Mouse (Mus musculus) heart, postnatal 25 days (tissue): ENCODE results near the gene Ugt1a9. TPM values are rescaled to one million over a fixed set of nuclear protein-coding genes. Genes with fewer than 3 reads are reported as not detected.
"Not testable (repeated sequence)": the region's sequence is repeated elsewhere in the genome, so short reads cannot be mapped to it uniquely, and the experiment has no call there.

Experiments
- DNase-seq: peaks from one replicate; pipeline ENCODE4 v3.0.0; 2022; ENCODE audit warnings: low spot score
- intact Hi-C: fragments of 180-260 bp; cut with DNase I; formaldehyde crosslinking; loops from one replicate; pipeline ENCODE4 v1.15.1; 2025
- total RNA-seq, 2 experiments: library from RNA; stranded (reverse); gene quantifications; 2 replicates each; pipeline ENCODE4 v1.2.3; 2021

The Ugt1a9 gene
- not detected for total RNA-seq

DNA sequence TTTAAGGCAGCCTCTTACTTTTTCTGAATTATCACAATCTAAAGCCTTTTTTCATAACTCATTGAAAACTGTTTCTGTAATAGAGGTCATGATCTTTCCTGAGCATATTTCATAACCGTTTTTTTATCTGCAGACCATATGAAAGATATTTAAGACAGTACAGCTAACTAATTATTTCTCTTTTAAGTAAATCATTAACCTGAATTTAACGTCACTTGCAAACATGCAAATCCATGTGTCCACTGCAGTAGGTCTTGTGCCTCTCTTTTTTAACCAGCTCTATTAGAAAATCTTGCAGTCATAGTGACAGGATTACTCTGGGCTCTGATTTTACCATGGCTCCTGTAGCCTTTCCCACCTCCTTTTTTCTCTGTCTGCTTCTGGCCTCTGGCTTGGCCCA lies at the start of gene Ugt1a9:
TSS of gene Ugt1a9 (plus strand) at position 306 of the 400 bp plus-strand sequence.
- no peak for DNase-seq
- intact Hi-C loops: no loop called here

DNA sequence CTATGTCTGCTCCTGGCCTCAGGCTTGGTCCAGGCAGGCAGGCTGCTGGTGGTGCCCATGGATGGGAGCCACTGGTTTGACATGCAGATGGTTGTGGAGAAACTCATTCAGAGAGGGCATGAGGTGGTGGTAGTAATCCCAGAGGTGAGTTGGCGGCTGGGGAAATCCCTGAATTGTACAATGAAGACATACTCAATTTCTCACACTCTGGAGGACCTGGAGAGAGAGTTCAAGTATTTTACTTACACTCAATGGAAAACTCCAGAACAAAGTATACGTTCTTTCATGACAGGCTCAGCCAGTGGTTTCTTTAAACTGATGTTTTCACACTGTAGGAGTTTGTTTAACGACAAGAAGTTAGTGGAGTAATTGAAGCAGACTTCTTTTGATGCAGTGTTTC lies 45.4 kb upstream of the Ugt1a9 start:
- intact Hi-C loops, DNase-seq: not testable (repeated sequence)

DNA sequence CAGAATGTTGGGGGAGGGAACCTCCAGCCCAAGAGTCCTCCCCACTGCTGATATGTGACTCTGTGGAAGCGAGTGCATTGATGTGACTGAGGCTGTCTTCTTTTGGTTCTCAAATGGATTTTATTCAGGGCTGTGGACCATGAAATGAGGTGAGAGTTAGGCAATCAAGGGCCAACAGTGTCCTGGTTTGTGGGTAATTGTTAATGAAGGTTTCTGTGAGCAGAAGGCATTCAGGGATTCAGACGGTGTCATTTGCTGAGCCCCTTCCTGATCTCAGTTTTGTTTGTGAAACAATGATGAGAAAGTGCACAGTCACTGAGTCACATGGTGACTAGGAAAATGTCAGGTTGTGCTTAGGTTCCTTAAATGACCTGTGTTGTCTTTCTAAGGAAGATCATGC lies 27.6 kb upstream of the Ugt1a9 start:
- DNase-seq, intact Hi-C loops: not testable (repeated sequence)

GRCm38 (mm10) chr1:88044832-88045437 lies 25.7 kb upstream of the Ugt1a9 start:
- DNase-seq, intact Hi-C loops: not testable (repeated sequence)

- not testable (repeated sequence) for DNase-seq
Observed at GRCm38 (mm10) chr1:88047408-88047807, 23.2 kb upstream of the Ugt1a9 start.

GRCm38 (mm10) chr1:88055088-88055487 lies 15.5 kb upstream of the Ugt1a9 start, which contains the start of gene Ugt1a10:
Ugt1a10 (plus strand) TSS chr1:88055388.
- intact Hi-C loops: no loop called here
- DNase-seq: no peak

More at GRCm38 (mm10) chr1:88047408-88047807, 23.2 kb upstream of the Ugt1a9 start:
- intact Hi-C loops: not testable (repeated sequence)

DNA sequence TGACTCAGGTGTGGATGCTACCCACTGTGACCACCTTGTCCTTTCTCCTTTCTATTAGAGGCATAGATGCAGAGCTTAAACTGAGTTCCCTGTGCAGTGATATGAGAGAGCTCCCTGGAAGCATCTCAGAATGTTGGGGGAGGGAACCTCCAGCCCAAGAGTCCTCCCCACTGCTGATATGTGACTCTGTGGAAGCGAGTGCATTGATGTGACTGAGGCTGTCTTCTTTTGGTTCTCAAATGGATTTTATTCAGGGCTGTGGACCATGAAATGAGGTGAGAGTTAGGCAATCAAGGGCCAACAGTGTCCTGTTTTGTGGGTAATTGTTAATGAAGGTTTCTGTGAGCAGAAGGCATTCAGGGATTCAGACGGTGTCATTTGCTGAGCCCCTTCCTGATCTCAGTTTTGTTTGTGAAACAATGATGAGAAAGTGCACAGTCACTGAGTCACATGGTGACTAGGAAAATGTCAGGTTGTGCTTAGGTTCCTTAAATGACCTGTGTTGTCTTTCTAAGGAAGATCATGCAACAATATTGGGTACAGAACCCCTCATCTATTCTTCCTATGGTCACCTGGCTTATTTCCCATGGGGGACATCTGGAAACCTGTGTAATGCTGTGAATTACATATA lies 4.0 kb upstream of the Ugt1a9 start:
- intact Hi-C loops, DNase-seq: not testable (repeated sequence)

DNA sequence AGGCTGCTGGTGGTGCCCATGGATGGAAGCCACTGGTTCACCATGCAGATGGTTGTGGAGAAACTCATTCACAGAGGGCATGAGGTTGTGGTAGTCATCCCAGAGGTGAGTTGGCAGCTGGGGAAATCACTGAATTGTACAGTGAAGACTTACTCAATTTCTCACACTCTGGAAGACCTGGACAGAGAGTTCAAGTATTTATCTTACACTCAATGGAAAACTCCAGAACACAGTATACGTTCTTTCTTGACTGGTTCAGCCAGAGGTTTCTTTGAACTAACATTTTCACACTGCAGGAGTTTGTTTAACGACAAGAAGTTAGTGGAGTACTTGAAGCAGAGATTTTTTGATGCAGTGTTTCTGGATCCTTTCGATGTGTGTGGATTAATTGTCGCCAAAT lies 302 bp downstream of the Ugt1a9 start:
- DNase-seq: no peak
- intact Hi-C loops: no loop called here

- DNase-seq: no peak
- intact Hi-C loops: no loop called here
Observed at GRCm38 (mm10) chr1:88074471-88074870, 3.9 kb downstream of the Ugt1a9 start.

GRCm38 (mm10) chr1:88077128-88077527 lies 6.5 kb downstream of the Ugt1a9 start:
- intact Hi-C loops: no loop called here

GRCm38 (mm10) chr1:88081670-88082069 lies 11.1 kb downstream of the Ugt1a9 start:
- intact Hi-C loops: no loop called here
- no peak for DNase-seq

More at GRCm38 (mm10) chr1:88077128-88077527, 6.5 kb downstream of the Ugt1a9 start:
- no peak for DNase-seq

DNA sequence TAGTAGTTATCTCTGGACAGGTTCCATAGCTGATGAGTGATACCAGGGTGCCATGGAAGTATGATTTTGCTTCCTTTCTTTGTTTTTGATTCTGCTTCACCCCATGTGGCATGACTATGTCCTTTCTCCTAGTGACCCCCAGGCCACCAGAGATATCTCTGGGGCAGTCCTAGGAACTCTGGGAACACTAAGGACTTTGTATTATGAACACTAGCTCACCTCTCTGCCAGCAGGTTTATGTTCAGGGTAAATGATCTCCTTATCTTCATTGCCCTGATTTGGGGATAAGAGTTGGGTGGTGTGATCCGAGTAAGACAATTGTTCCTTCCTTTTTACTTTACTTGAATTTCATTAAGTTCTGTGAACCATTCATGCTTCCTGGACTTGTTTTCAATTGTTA lies 15.5 kb downstream of the Ugt1a9 start:
- no peak for DNase-seq
- intact Hi-C loops: no loop called here

DNA sequence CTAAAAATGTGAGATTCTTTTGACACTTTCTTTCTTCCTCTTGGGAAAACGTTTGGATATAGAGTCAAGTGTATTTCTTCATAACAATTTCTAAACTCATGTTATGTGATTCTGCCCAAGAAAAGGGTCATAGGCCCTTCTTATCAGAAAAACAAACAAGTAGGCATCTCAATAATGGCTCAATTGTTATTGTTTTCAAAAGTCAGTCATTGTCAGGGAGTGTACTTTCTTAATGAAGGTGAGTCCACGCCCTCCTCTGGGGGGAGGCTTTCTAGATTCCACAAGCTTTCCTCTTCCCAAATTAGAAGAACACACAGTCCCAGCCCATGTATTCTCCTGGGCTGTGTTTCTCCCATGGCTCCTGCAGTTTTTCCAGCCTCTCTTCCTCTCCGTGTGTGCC lies 16.9 kb downstream of the Ugt1a9 start, which contains the start of gene Ugt1a8:
TSS of gene Ugt1a8 (plus strand) at position 301 of the 400 bp plus-strand sequence.
- intact Hi-C loops: no loop called here
- DNase-seq: no peak

GRCm38 (mm10) chr1:88092341-88092740 lies 21.7 kb downstream of the Ugt1a9 start:
- DNase-seq: no peak
- intact Hi-C loops: no loop called here

DNA sequence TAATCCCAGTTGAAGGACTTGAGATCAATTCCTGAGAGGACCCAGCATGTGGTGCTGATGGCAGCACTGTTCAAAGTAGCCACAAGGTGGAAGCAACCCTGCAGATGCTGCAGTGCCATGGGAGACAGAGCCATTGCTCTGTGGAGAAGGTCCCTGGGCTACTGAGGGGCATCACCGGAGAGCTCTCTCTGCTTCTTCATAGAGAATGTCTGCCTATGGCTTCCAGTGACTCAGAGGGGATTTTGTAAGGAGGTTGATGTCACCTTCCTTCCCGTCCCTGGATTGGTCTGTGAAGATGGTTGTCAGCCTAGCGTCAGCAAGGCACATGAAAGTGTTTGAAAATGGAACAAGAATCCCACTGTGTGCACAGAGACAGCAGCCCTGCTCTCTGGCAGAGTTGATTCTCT lies 23.7 kb downstream of the Ugt1a9 start:
- intact Hi-C loops, DNase-seq: not testable (repeated sequence)

DNA sequence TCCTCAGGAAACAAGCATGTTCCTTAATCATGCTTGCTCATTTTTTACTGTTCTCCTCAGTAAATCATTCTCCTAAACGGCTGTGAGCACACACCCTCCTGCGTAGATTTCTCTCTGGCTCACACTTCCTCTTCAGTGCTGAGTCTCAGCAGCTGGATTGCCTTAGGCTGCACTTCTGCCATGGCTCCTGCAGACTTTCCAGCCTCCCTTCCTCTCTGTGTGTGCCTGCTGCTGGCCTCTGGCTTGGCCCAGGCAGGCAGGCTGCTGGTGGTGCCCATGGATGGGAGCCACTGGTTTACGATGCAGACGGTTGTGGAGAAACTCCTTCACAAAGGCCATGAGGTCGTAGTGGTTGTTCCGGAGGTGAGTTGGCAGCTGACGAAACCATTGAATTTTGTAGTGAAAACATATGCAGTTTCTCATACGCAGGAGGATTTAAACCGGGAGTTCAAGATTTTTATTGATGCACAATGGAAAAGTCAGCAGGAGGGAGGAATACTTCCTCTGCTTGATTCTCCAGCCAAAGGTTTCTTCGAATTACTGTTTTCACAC lies 24.4 kb downstream of the Ugt1a9 start, which contains the start of gene Ugt1a7c:
TSS of gene Ugt1a7c (plus strand) at position 122 of the 552 bp plus-strand sequence.
- peak; percentile 13 for DNase-seq
- intact Hi-C loops: no loop called here

DNA sequence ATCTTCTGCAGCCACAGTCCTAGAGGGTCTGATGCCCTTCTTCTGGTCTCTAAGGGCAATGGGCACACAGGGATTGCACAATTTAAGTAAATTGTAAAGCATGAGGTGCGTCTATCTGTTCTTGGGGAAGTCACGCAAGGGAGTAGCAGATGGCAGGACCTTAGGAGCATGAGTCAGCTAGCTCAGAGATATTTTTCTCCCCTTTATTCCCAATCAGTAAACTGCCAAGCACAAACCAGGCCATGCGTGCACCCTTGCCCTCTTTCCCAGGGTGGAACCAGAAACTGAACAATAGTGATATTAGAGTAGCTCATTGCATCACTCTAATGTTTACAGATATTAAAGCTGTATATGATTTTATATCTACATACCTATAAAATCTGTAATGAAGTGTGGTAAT lies 27.9 kb downstream of the Ugt1a9 start:
- intact Hi-C loops, DNase-seq: not testable (repeated sequence)

GRCm38 (mm10) chr1:88099691-88100090 lies 29.1 kb downstream of the Ugt1a9 start:
- DNase-seq, intact Hi-C loops: not testable (repeated sequence)

- DNase-seq, intact Hi-C loops: not testable (repeated sequence)
Observed at GRCm38 (mm10) chr1:88103019-88103418, 32.4 kb downstream of the Ugt1a9 start, which contains the start of gene Ugt1a6b. Ugt1a6b (plus strand) TSS chr1:88103252.

DNA sequence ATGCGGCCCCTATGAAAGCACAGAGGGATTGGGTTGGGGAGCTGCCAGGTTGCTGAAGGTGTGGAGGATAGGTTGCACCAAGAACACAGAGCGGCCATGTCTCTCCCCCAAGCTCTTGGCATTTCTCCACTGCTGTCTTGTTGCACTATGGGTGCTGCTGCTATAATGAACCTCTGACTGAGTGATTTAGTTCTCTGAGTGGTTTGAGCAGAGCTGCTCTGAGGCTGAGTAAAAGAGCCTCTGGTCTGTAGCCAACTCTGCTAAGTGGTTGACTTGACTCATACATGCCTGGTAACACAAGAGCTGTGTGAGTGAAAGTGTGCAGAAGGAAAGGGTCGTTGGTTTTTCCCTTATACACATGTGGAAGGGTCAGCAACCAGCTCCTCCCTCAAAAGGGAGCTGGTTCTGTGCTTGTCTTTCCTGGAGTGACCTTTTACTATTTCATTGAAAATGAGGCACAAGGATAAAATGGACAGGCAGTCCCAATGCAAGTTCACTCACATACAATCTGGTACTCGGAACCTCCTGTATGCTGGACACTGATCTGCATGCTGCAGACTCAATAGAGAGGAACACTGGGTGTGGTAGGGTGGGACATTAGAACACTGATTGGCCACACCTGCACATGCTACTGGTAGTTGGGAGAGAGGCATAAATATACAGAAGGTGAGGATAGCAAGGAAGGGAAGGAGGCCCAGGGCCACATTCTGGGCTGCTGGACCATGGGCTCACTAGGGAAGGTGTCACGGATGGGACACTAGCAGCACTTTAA lies 33.3 kb downstream of the Ugt1a9 start:
- DNase-seq, intact Hi-C loops: not testable (repeated sequence)
